Mouse (Mus musculus) lung, embryonic 16.5 days (tissue): ENCODE data around the gene Ccdc6. TPM values are rescaled to one million over a fixed set of nuclear protein-coding genes. Genes with fewer than 3 reads are reported as not detected.

ENCODE experiments used
- ATAC-seq: fragments of 200-750 bp; cut with Nextera tagmentation; 2 replicates; pipeline ENCODE4 v1.8.0; 2017; ENCODE audit warnings: low read depth, mild to moderate bottlenecking, moderate library complexity
- H3K27ac ChIP-seq: fragments of 300-500 bp; sonication (generic); 2 replicates; pipeline ENCODE4 v1.5.1; 2014; ENCODE audit warnings: mild to moderate bottlenecking, control low read depth, low read length
- H3K27me3 ChIP-seq: fragments of 300-500 bp; sonication (generic); 2 replicates; pipeline ENCODE4 v1.6.1; 2014; ENCODE audit warnings: low read depth, low read length, mixed read lengths; ENCODE audit not compliant: control insufficient read depth, insufficient read depth
- H3K36me3 ChIP-seq: fragments of 300-500 bp; sonication (generic); 2 replicates; pipeline ENCODE4 v1.6.1; 2014; ENCODE audit warnings: low read length; ENCODE audit not compliant: control insufficient read depth, insufficient read depth
- H3K4me1 ChIP-seq: fragments of 300-500 bp; sonication (generic); replicated peaks from 2 replicates; pipeline ENCODE4 v1.6.1; 2014; ENCODE audit warnings: low read length, mixed read lengths; ENCODE audit not compliant: control insufficient read depth, insufficient read depth
- H3K4me2 ChIP-seq: fragments of 300-500 bp; sonication (generic); 2 replicates; pipeline ENCODE4 v1.6.1; 2014; ENCODE audit warnings: low read depth, low read length, control low read depth
- H3K4me3 ChIP-seq: fragments of 300-500 bp; sonication (generic); 2 replicates; pipeline ENCODE4 v1.5.1; 2014; ENCODE audit warnings: mild to moderate bottlenecking, low read length, control low read depth
- H3K9ac ChIP-seq: fragments of 300-500 bp; sonication (generic); 2 replicates; pipeline ENCODE4 v1.6.1; 2014; ENCODE audit warnings: low read length, control low read depth
- H3K9me3 ChIP-seq: fragments of 300-500 bp; sonication (generic); 2 replicates; pipeline ENCODE4 v1.6.1; 2016; ENCODE audit warnings: low read length; ENCODE audit not compliant: control insufficient read depth
- WGBS: fragments of 180-500 bp; shearing (Covaris S2); extraction: QIAGEN DNeasy Blood & Tissue Kit; methylation state at CpG from one replicate; pipeline ENCODE4 v1.1.7; 2014; 5-methylcytosine and 5-hydroxymethylcytosine counted together
- polyA plus RNA-seq: library from polyadenylated mRNA; unstranded; fragments of >200 nt; fragmentation: Nextera tagmentation; extraction: Ambion mirVana; gene quantifications from 2 replicates; pipeline ENCODE4 v1.2.1, GENCODE M21; 2015

Gene Ccdc6
- polyA plus RNA-seq, 1 experiment from 2014 or later: 15.1 TPM

DNA sequence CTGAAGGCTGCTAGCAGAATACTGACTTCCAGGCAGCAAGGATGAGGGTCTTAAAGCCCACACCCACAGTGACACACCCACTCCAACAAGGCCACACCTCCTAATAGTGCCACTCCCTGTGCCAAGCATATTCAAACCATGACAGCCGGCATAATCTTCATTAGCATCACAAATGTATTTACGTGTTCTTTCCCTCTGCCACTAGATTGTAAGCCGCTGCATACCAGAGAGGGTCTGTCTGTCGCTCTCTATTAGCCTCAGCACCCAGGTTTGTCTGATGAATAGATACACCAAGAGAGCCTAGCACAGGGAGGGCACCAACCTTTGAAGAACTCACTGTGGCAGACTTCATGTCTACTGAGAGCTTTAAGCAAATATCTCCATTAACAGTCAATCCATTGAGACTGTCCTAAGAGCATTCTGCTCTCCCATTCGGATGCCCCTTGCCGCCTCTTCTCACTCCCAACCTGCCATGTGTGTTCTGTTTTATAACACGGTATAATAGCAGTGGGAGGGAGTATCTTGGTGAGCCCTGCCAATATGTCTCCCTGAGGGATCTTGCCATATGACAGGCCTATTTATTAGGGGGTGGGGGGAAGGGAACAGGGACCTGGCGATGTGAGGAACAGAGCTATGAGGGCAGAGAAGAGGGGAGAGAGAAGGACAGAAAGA lies 30.3 kb upstream of the Ccdc6 start:
- Histone ChIP-seq H3K27me3 (no peaks in the 10 kb centered on the region), H3K9me3 (no peaks in the 10 kb centered on the region), H3K4me3 (no peak overlapping the region), H3K4me2 (no peak overlapping the region), H3K9ac (no peak overlapping the region), H3K4me1 (no peaks in the 10 kb centered on the region), H3K27ac (no peak overlapping the region), H3K36me3 (no peaks in the 10 kb centered on the region)
- no peak for ATAC-seq
- 54% methylated on average over 8 of the region's 8 CpGs for WGBS

- WGBS: 36% methylated on average over 6 of the region's 6 CpGs
- no peak overlapping the region for H3K4me3 ChIP-seq
- H3K4me1 ChIP-seq: no peaks in the 10 kb centered on the region
- ATAC-seq: no peak
- no peaks in the 10 kb centered on the region for H3K27me3 ChIP-seq
- H3K4me2 ChIP-seq: no peak overlapping the region
- no peaks in the 10 kb centered on the region for H3K9me3 ChIP-seq
- H3K27ac ChIP-seq: no peak overlapping the region
- H3K36me3 ChIP-seq: no peaks in the 10 kb centered on the region
- H3K9ac ChIP-seq: no peak overlapping the region
These were observed 29.5 kb upstream of the Ccdc6 start for GRCm38 (mm10) chr10:70067169-70068115.

DNA sequence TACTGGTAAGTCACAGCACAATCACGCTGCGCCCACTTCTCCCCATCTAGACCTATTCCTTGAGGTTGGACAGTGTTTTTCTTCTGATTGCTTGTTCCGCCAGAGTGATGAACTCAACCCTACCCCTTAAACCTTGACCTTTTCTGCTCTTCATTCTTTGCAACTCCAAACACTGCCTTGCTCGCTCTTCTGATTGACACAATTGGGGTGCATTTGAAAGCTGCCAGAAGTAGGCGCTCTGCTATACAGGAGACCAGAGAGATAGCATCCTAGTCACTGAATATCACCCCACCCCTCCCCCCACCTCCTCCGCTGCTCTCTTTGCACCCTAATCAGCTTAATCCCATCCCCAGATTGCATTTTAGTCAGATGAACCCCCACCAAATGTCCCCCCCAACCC lies 27.6 kb upstream of the Ccdc6 start:
- Histone ChIP-seq H3K27me3 (no peaks in the 10 kb centered on the region), H3K36me3 (no peaks in the 10 kb centered on the region), H3K4me2 (no peak overlapping the region), H3K4me3 (no peak overlapping the region), H3K27ac (no peak overlapping the region), H3K9me3 (no peaks in the 10 kb centered on the region), H3K9ac (no peak overlapping the region), H3K4me1 (no peaks in the 10 kb centered on the region)
- 52% methylated on average over 6 of the region's 6 CpGs for WGBS
- no peak for ATAC-seq

DNA sequence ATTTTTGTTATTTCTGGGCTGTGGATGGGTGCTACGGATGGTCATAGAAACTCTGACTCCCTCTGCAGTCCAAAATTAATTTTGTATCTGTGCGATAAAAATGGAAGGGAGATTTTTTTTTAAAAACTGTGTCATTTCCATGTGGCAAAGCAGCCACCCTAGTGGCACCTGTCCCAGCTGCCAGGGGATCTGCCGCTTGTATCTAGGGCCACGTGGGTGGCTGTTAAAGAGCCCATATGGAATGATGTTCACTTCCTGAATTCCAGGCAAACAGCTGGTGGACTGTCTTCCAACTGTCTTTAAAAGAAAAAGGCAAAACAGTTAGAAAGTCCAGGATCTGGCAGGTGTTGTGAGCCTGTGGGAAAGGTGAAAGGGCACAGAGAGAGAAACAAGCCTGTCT lies 25.6 kb upstream of the Ccdc6 start:
- ATAC-seq: no peak
- H3K4me1 ChIP-seq: no peaks in the 10 kb centered on the region
- H3K9me3 ChIP-seq: no peaks in the 10 kb centered on the region
- no peak overlapping the region for H3K9ac ChIP-seq
- H3K4me2 ChIP-seq: no peak overlapping the region
- H3K27ac ChIP-seq: no peak overlapping the region
- WGBS: 80% methylated on average over 4 of the region's 4 CpGs
- no peaks in the 10 kb centered on the region for H3K36me3 ChIP-seq
- H3K4me3 ChIP-seq: no peak overlapping the region
- H3K27me3 ChIP-seq: no peaks in the 10 kb centered on the region

- 65% methylated on average over 4 of the region's 4 CpGs for WGBS
These were observed 19.5 kb upstream of the Ccdc6 start for GRCm38 (mm10) chr10:70077452-70077851.

DNA sequence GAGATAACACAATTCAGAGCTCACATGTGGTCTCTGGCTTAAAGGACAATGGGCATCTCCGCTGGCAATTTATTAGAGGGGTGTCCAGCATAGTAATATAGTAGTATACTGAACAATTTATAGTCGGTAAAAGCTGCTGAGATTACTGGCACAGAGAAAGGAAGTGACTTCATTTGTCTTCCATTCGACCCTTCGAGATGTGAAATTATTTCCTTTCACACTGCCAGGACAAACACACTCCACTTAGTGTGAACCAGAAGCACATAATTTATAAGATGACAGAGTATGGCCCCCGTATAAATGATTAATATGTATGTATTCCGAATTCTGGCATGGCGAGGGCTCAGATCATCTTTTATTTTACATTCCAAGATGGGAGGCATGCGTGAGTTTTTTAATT lies 16.0 kb upstream of the Ccdc6 start:
- H3K4me1 ChIP-seq: peaks cover 12% of the 10 kb centered on the region
- no peaks in the 10 kb centered on the region for H3K36me3 ChIP-seq
- H3K27me3 ChIP-seq: no peaks in the 10 kb centered on the region
- WGBS: 33% methylated on average over 8 of the region's 8 CpGs
- H3K4me2 ChIP-seq: no peak overlapping the region
- 0 out of 2 replicates have a peak overlapping the region, but pooled peaks have one; percentile 30 for H3K27ac ChIP-seq
- H3K9me3 ChIP-seq: no peaks in the 10 kb centered on the region
- ATAC-seq: 0 out of 2 replicates have a peak, but pooled peaks have one; percentile 32
- no peak overlapping the region for H3K9ac ChIP-seq
- H3K4me3 ChIP-seq: no peak overlapping the region

More at GRCm38 (mm10) chr10:70077452-70077851, 19.5 kb upstream of the Ccdc6 start:
- H3K36me3 ChIP-seq: no peaks in the 10 kb centered on the region
- H3K27me3 ChIP-seq: no peaks in the 10 kb centered on the region
- H3K9me3 ChIP-seq: no peaks in the 10 kb centered on the region
- H3K9ac ChIP-seq: no peak overlapping the region
- H3K27ac ChIP-seq: no peak overlapping the region
- no peak overlapping the region for H3K4me3 ChIP-seq
- no peak overlapping the region for H3K4me2 ChIP-seq
- ATAC-seq: no peak
- H3K4me1 ChIP-seq: peaks cover 5% of the 10 kb centered on the region; the same call in 1 of the 2 replicates

DNA sequence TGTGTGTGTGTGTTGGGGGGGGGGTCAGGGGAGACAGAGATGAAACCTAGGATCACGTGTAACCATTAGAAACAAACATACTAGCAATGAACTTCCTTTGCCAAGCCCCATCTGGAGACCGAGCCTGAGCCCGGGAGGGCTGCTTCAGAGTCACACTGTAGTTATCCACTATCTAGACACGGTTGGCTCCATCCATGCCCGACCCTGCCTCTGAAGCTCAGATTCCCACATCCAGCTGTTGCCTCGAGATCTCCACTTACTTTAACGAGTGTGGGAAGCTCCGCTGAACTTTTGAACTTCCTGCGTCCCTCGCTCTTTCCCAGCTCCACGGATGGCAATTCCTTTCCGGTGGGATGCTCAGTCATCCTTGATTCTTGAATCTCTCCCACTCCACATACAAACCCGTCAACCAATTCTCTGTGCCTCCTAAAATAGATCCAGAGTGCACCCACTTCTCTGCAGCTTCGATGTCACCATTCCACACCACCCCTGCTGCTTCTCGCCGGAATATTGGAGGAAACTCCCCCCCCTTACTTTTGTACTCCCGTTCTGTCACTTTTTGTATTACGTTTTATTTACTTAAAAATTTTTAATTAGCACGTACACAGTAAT lies 15.3 kb upstream of the Ccdc6 start:
- 33% methylated on average over 19 of the region's 19 CpGs for WGBS
- H3K9me3 ChIP-seq: no peaks in the 10 kb centered on the region
- peaks cover 14% of the 10 kb centered on the region for H3K4me1 ChIP-seq
- H3K27me3 ChIP-seq: no peaks in the 10 kb centered on the region
- H3K27ac ChIP-seq: 0 out of 2 replicates have a peak overlapping the region, but pooled peaks have one; percentile 20
- no peak overlapping the region for H3K4me2 ChIP-seq
- peak; percentile 65 for ATAC-seq
- no peak overlapping the region; the same call in 1 of the 2 replicates for H3K9ac ChIP-seq
- H3K36me3 ChIP-seq: no peaks in the 10 kb centered on the region
- H3K4me3 ChIP-seq: no peak overlapping the region

DNA sequence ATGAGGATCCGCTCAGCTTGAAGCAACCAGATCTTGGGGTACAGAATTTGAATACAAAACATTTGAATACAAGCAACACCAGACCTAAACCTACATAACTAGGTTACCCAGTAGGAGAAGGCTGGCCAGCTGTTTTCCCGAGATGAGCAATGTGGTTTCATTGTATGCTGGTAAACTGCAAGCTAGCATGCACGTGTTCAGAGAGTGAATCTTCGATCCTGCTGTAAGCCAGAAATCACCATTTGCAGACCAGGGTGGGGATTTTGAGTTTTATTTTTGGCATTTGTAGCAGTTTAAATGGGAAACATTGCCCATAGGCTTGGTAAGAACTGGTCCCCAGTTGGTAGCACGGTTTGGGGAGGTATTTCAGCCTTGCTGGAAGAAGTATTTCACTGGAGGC lies 13.7 kb upstream of the Ccdc6 start:
- no peak overlapping the region for H3K4me3 ChIP-seq
- no peaks in the 10 kb centered on the region for H3K27me3 ChIP-seq
- H3K36me3 ChIP-seq: no peaks in the 10 kb centered on the region
- WGBS: 84% methylated on average over 5 of the region's 5 CpGs
- H3K4me2 ChIP-seq: no peak overlapping the region
- H3K9me3 ChIP-seq: peaks cover 6% of the 10 kb centered on the region
- no peak overlapping the region for H3K9ac ChIP-seq
- H3K27ac ChIP-seq: no peak overlapping the region
- no peak for ATAC-seq
- H3K4me1 ChIP-seq: peaks cover 14% of the 10 kb centered on the region
